Mouse (Mus musculus): ENCODE measurements around the gene Palmd.

Gene Palmd

DNA sequence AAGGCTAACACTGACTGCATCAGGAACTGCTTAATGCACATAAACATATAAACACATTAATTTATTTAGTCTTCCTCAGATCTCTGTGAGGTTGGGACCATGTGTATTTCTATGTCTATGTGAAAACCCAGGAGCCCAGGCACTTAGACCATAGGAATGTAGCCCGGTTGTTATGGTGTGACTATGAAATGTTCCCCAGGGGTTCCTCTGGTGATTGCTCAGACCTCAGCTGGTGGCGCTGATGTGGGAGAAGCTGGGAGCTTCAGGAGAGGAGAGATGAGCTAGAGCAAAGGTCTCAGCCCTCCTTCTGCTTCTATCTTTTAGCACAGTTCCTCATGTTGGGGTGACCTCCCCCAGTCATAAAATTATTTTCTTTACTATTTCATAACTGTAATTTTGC lies 8.4 kb downstream of the Palmd start:
- no peak for DNase-seq (ENCODE audit: low spot score)

DNA sequence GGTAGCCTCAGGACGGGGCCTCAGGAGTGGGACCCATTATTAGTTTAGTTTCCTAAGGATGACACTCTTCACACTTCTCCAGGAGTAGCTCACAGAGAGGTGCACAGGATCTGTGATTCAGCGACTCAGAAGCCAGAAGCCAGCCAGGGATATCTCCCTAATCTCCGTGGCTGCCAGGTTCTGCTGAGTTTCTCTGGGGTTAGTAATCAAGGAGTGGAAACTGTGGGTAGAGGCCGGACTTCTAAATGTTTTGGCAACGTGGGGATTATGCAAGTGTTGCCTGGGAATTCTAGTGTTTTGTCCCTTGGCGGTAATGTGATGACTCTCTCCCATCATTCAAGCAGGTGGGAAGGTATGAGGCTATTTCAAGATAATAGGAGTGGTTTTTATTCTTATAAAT lies 13.7 kb downstream of the Palmd start:
- no peak for DNase-seq (ENCODE audit: low spot score)

DNA sequence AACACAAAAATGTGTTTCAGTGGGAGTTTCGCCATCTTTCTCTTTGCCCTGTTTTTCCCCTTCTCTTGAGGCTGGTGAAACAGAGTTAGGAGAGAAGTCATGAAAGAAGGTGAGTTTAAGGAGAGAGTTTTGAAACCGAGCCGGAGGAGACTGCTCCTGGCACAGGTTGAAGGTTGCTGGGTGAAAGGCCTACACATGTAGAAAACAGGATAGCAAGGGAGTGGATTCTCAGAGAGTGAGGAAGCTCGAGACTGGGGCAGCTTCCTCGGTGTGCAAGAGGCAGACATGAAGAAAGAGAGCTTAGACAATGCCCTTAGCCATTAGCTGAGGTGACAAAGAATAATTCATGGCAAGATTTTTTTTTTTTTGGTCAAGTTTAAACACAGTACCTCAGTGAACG lies 15.4 kb downstream of the Palmd start:
- DNase-seq (ENCODE audit: low spot score), result no peak

DNA sequence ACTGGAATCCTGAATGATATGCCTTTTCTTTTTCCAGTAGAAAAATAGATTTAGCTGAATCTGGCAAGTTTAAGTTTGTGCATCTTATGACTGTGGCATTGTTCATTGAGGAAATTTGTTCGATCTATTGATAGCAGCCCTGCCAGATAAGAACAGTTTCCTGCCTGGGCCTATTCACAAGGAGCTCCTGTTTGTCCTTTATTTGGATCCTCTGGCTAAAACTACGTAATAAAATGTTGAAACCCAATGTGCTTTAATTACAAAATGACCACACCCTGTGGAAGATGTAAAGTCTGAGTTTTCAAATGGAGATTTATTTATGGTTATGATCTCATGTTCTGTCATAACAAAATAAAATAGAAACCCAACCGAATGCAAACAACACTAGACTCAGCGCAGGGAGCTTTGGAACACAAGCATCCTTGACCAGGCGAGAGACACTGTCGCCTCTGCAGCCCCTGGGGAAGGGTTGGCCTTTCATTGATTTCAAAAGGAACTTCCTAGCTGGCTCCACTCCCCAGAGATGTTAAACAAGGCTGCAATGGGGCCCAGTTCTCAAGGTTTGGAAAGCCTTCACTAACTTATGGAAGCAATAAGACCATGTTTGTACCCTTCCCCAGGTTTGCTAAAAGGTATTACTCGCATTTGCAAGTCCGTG lies 16.4 kb downstream of the Palmd start:
- no peak for DNase-seq (ENCODE audit: low spot score)

DNA sequence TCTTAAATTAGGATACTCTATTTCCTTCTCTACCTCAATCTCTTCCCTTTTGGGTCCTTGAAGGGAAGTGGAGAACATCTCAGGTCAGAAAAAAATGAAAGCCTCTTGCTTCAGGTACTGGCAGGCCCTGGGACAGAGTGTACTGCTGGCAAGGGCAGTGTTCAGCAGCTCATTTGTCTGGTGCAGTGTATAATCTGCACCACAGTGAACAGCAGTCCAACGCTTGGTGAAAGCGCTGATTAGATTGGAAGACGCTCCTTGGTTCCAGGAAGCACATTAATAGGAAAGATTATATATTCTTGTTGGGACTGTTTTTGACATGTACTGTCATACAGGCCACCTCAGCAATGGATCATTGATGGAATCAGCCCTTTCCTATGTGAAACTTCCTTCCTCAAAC lies 17.3 kb downstream of the Palmd start:
- no peak for DNase-seq (ENCODE audit: low spot score)

DNA sequence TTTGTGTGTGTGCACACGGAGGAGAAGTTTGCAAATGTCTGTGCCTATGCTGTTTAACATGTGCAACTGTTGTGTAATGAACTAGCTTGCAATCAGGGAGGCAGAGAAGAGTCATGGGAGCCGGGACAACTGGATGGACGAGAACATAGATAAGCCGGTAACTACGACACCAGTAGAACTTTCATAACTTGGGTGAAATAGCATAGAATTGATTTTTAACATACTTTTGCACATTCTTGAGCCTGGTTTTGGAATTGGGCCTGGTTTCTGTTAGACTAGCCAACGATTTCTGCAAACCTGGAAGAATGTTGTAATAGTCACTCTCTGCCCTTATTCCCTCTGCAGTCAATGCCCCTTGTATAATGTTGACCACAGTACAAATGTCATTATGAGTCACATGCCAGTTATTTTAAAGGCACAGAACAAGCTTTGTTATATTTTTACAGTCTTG lies 18.1 kb downstream of the Palmd start:
- no peak for DNase-seq (ENCODE audit: low spot score)

DNA sequence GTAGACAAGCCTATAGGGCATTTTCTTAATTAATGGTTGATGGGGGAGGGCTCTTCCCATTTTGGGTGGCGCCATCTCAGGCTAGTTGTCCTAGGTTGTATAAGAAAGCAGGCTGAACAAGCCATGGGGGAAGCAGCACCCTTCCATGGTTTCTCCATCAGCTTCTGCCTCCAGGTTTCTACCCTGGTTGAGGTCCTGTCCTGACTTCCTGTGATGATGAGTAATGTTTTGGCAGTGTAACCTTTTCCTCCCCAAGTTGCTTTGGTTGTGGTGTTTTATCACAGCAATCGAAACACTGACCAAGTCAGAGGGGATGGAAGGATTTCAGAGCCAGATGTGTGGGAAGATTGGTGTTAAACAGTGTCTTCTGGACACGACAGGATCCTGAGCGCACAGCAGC lies 22.3 kb downstream of the Palmd start:
- no peak for DNase-seq (ENCODE audit: low spot score)

DNA sequence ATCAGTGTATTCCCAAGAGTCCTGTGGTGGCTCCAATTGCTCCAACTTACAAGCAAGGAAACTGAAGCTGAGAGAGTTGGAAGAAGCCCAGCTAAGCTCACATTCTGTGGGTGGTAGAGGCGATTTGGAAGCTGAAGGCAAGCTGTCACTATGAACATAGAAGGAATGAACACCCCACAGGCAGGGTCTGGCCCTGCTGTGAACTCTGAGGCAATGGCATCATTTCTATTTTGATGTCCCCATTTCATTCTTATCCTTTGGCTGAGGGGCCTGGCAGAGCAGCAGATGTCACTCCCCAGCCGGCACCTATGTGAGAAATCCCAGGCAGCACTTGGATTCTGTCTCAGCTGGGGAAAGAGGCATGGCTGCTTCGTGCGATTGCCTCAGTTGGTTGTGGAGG lies 25.4 kb downstream of the Palmd start:
- DNase-seq (ENCODE audit: low spot score), result no peak

DNA sequence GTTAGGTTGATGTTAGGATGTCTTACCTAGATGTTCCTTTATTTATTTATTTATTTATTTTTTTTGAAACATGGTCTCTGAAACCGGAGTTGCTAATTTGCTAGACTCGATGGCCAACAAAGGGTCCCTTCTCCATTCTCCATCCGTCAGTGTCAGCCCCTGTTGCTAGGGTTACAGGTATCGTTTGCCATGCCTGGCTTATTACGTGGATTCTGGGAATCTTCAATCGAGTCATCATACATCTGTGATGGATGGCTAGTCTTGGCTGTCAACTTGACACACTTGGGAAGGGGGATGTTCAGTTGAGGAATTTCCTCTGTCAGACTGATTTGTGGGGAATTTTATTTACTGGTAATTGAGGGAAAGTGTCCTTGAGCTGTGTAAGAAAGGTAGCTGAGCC lies 26.0 kb downstream of the Palmd start:
- DNase-seq (ENCODE audit: low spot score), result no peak

DNA sequence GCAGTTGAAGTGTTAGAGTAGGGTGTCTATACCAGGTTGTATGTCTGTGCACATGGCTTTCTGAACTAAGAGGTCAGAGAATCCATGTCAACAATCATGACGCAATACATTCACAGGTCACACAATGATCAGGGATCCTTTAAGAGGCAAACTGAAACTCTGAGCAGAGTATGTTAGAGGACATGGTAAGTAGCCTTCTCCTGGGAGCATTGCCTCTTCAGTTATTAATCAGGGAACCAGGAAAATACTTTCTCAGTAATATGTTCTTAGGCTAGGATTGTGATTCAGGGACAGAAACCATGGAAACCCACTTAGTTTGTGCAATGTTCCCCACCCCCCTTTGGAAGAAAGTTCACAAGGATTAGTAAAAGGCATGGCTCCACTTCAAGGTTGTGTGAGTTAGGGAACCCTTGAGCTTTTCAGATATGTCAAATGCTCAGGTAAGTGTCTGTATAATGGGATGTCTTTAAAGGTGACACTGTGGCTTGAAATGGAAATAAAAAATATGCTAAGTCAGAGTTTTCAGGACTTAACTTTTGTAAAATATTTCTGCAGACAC lies 27.1 kb downstream of the Palmd start:
- no peak for DNase-seq (ENCODE audit: low spot score)

DNA sequence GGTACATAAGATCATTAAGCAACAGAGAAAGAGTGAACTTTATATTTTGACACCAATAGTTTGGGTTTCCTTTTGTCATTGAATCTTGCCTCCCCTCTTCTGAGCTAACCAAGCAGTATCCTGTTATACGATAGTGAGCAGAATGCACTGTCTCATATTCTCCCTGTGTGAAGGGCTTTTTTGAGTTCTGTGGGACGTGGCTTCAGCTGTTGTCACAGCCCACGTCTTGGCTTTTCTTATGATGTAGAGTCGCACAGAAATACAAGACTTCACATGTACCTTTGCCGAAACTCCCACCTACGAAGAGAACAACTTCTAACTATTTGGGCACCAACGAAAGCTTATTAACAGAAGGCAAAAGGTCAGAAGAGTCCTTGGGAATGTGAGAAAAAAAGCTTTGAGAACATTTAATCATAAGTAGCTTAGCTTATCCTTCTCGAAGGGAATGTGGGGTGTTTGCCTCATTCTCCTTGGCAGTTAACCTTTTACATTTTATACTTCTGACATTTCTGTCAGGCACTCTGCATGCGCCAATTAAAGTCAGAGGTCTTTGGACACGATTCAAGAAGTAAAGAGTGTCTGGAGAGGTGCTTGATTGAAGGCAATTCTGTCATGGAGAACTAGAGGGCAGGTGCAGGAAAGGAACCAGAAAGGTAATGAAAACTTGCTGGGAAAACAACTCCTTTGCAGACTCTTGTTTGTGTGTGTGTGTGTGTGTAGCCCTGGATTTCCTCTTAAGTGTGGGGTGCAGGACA lies 27.8 kb downstream of the Palmd start:
- DNase-seq (ENCODE audit: low spot score), result no peak

DNA sequence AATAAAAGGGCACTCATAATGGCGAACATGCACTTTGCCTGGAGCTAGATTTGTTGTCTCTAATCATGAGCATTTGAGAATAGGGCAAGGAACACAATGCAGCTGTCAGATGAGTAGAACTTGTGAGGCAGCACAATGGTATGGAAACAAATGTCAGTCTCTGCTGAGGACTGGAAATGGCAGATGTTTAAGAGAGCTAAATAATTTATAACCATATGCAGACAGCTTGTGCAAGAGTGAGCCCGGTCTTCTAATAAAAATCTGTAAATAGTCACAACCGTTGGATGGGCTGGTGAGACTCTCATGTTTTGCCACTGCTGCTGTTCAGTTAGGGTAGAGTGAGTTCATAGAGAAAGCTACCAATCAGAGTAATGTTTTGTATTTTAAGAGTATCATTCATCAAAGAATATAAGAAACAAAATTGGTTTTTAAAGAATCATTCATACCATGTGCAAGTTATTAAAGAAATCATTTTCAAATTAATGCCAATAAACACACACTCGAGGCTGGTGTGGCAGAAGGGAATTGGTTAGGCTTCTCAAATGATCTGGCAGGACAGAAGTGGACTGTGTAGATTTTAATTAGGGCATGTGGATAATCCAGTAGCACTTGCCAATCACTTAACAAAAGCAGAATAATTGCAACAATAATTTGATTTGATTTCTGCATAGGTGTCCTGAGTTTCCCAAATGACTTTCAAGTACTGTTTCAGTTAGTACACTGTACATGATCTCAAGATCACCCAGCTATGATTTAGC lies 31.7 kb downstream of the Palmd start:
- no peak for DNase-seq (ENCODE audit: low spot score)

DNA sequence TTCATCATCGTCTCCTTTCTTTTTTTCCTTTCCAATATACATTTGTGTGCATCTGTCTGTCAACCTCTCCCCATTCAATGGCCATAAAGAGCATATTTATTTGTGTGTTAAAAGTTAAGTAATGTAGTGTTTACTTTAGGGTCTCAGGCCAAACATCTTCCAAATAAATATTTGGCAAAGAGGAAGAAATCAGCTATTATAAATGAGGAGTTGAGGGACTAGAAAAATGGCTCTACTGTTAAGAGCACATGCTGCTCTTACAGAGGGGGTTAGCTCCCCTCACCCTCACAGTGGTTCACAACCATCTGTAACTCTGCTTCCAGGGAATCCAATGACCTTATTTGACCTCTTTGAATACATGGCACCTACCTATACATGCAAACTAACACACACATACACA lies 35.6 kb downstream of the Palmd start:
- no peak for DNase-seq (ENCODE audit: low spot score)

DNA sequence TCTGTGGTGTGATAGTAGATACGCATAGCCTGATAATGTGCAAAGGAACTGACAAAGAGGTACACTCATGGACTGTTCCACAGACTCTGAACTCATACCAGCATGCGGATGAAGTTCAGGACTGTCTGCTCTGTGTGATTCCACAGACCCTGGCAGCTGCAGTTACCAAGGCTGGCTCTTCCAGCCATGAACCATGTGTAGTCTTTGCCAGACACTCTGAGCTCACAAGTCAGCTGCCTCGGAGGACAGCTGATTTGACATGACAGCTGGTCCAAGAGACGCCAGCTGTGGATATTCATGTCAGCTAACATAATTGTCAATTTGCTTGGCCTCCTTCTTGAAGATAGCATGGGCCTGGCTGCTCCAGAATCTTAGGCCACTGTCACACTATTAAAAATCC lies 39.8 kb downstream of the Palmd start:
- DNase-seq (ENCODE audit: low spot score), result no peak

DNA sequence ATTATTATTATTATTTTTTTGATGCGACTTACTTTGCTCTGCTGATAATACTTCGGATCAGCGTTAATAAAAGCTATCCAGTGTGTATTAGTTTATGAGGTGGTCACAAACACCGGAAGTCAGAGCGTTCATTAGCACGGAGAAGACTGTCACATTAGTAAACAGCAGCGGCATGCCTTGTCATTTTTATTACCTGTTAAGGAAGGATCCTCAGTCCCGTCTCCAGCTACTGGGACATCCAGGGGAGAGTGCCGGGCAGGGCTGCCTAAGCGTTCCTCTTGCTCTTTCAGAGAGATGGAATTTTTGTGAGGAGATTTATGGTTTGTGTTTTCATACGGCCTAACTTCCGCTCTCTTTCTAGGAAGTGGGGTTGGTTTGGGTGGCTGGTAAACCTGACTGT lies 45.7 kb downstream of the Palmd start:
- DNase-seq (ENCODE audit: low spot score), result no peak

DNA sequence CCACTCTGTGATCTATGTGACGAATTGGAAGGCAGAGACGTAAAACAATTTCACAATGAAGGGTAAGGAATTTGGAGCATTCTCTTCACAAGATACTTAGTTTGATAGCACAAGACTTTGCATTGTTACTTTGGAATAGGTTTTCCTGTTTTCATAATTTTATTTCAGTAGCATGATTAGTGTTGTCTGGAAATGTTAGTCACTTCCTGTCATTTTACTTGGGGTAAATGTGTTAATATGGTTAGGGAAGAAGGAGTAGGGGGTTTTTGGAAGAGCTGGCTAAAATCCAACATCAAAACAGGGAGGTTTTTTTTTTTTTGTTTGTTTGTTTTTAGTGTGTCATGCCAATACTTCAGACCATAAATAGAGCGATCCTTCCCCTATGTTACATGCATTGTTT lies 47.3 kb downstream of the Palmd start:
- DNase-seq (ENCODE audit: low spot score), result no peak

DNA sequence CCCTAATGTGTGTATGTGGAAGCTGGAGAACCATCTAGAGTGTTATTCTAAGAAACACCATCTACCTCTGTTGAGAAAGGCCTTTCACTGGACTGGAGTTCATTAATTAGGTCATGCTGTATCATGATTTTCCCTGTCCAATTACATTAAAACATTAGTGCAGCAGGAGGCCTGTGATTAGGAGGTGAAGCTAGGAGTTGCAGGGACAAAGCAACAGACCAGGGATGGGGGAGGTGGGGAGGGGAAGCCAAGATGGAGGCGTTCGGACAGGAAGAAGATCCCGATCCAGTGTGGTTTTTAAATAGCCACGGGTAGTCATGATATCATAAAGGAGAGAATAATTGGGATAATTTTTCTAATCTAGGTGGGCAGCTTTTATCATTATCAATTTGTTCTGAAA lies 51.8 kb downstream of the Palmd start:
- DNase-seq (ENCODE audit: low spot score), result no peak

DNA sequence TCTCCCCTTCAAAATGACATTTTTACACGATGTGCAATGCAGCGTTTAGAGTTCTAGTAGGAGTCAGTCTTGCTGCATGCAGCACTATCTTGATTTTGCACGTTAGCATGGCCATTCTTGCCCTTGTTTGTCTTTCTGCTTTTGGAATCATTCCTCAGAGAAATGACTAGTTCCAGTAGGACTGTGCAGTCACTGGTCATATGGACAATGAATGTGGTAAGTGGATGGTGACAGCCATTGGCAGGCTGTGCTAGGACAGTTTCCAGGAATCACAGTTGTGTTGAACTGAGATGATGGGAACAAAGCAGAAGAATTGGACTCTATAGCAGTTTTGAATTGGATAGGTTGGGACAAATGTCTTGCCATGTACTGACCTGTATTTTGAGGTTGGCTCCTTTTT lies 53.9 kb downstream of the Palmd start:
- no peak for DNase-seq (ENCODE audit: low spot score)

DNA sequence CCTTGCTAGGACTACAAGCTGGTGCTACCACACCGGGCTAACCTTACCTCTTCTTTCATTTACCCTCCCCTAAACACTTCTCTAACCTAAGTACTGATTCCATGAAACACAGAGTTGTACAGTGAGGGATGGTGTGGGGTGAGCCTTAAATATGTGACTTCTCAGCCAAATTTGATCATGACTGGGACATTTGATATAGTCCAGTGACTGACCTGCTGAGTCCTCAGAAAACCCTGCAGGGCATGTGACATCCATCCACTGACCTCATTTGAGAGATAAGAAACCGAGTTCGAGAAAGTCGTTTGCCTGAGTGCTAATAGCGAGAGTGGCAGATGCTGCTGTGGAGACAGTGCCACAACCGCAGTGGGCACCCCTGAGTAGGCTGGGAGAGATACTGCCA lies 54.4 kb downstream of the Palmd start:
- no peak for DNase-seq (ENCODE audit: low spot score)

DNA sequence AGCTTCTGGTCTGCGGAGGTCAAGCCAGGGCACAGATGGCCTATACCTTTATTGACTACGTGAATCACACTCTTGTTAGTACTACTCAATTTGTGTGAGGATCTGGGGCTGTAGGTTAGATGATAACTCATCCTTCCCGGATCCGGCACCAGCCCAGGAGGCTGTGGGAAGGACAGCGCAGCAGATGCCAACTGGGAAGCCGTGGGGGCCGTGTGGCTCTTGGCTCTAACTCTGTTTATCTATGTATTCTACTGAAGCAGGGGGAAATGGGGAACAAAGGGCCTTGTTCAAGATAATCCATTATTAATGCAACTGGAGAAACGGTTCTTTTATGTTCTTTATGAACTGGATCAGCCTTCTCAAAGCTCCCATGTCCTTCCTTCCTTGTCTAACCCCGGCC lies 62.2 kb downstream of the Palmd start:
- no peak for DNase-seq (ENCODE audit: low spot score)

DNA sequence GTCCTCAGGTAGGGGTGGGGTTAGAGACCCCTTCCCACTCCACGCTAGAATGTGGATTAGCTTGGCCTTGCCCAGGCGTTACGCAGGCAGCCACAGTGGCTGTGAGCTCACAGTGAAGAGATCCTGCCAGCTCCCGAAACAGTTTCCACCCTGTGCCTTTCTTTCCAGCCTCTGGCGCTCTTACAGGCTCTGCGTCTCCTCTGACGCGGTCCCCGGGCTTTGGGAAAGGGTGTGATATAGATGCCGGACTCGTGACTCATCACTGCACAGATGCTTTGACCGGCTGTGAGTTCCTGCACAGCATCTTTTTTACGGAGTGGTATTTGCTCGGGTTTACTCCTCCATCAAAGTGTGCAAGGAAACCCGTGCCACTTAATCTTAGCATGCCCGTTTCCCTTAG lies 62.9 kb downstream of the Palmd start:
- DNase-seq (ENCODE audit: low spot score), result no peak

DNA sequence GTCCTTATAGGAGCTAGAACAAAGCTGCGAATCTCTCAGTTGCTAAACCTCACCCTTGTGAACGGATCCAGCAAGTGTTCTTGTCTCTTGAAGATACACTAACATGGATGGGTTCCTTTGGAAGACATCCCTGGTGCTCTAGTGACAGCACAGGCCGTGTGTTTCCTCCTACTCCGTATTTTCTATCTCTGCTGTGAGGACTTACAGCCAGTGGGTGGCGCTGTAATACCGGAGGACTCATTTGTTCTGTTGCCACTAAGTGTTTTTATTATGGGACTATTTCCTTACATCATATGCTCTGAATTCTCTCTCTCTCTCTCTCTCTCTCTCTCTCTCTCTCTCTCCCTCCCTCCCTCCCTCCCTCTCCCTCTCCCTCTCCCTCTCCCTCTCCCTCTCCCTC lies 64.6 kb downstream of the Palmd start:
- no peak for DNase-seq (ENCODE audit: low spot score)

DNA sequence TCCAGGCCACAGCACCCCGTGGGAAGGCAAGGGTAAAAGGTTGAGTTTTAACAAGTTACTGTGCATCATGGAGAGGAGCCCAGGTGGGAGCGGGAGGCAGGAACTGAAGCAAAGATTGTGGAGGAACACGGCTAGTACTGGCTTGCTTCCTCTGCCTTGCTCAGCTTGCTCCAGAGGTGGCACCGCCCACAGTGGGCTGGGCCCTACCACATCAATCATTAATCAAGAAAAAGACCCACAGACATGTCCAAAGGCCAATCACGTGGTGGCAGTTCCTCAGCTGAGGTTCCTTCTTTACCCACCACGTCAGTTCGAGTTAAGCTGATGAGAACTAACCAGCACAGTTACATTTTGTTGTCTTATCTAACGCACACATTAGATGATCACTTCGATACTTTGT lies 75.9 kb downstream of the Palmd start:
- DNase-seq (ENCODE audit: low spot score), result no peak

Measured in spleen, adult 12 weeks (tissue).